Mouse (Mus musculus) cerebellum, adult 2 months (tissue): ENCODE results near the gene Glod4. TPM values are rescaled to one million over a fixed set of nuclear protein-coding genes. Genes with fewer than 3 reads are reported as not detected.

ENCODE experiments used
- DNase-seq, 2 experiments: peaks; one replicate each; pipeline ENCODE4 v3.0.0; 2021
- H3K27ac ChIP-seq: fragments of 200-500 bp; 2 replicates; pipeline ENCODE4 v1.5.1; 2012; ENCODE audit warnings: low read length, control low read depth, inconsistent platforms; ENCODE audit not compliant: insufficient read depth
- H3K27me3 ChIP-seq: fragments of 200-500 bp; 2 replicates; pipeline ENCODE4 v1.6.1; 2012; ENCODE audit warnings: inconsistent platforms, mild to moderate bottlenecking, low read length, moderate library complexity; ENCODE audit not compliant: control insufficient read depth, insufficient read depth
- H3K4me1 ChIP-seq: fragments of 200-500 bp; 2 replicates; pipeline ENCODE4 v1.6.1; 2011; ENCODE audit warnings: low read length; ENCODE audit not compliant: control insufficient read depth, insufficient read depth
- H3K4me3 ChIP-seq: fragments of 200-500 bp; replicated peaks from 2 replicates; pipeline ENCODE3; 2011; ENCODE audit warnings: mild to moderate bottlenecking, low read depth, low read length, control low read depth; ENCODE audit not compliant: insufficient read depth
- CTCF ChIP-seq: fragments of 200-500 bp; IDR thresholded peaks from 2 replicates; pipeline ENCODE4 v1.5.1; 2011; ENCODE audit warnings: low read depth, mild to moderate bottlenecking, control low read depth, low read length, moderate library complexity, borderline replicate concordance; ENCODE audit not compliant: insufficient read depth
- POLR2A ChIP-seq: fragments of 200-500 bp; IDR thresholded peaks from 2 replicates; pipeline ENCODE4 v1.6.1; 2011; ENCODE audit warnings: low read length, control low read depth, borderline replicate concordance; ENCODE audit not compliant: insufficient read depth
- WGBS: fragments of 180-500 bp; shearing (Covaris S2); methylation state at CpG from one replicate; pipeline ENCODE4 v1.1.7; 2018; 5-methylcytosine and 5-hydroxymethylcytosine counted together
- polyA plus RNA-seq: library from polyadenylated mRNA; depleted of rRNA; stranded (reverse); fragments of >200 nt; gene quantifications from 2 replicates; pipeline ENCODE4 v1.2.3, GENCODE M21; 2012

Glod4 gene
- polyA plus RNA-seq, 1 experiment, result 44.9 TPM

DNA sequence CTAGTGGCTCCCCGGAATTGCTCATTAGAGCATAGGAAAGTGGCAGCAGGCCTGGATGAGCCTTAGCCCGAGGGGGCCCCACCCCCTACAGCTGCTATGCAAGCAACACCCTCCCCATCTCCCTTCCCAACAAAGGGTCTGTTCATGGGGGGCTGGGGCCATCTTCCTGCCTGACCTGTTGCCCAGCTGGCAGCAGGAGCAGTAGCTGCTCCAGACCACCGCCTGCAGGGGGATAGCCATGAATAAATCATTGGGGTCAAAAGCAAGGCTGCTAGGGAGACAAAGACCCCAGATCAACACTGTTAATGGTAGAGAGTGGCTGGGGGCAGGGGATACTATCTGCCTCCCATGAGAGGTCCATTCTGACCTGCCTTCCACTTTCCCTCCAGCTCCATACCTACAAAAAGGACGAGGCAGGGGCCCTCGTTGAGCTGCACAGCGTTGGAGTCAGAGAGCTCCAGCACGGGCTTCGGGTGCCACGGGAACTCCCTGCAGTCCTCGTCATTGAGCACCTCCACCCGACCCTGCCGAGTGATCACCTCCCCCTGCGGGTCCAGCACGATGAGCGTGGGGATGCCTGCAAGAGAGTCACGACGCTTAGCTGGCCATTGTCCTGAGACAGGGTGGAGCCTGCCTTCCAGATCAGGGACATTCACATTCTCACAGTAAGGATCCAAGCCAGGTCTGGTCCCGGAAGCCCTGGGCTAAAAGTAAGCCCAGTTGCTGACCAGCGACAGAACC lies 19.3 kb upstream of the Glod4 start:
- no peaks in the 10 kb centered on the region for H3K27me3 ChIP-seq
- DNase-seq, result peak; percentile 48 to 68
- H3K4me3 ChIP-seq, result no peak overlapping the region
- WGBS, result 18% methylated on average over 19 of the region's 19 CpGs
- 0 out of 2 replicates have a peak overlapping the region, but pooled peaks have one; percentile 9 for H3K27ac ChIP-seq
- H3K4me1 ChIP-seq, result peaks cover 51% of the 10 kb centered on the region
- TF ChIP-seq CTCF, result no peak
- TF ChIP-seq POLR2A, result no peak

DNA sequence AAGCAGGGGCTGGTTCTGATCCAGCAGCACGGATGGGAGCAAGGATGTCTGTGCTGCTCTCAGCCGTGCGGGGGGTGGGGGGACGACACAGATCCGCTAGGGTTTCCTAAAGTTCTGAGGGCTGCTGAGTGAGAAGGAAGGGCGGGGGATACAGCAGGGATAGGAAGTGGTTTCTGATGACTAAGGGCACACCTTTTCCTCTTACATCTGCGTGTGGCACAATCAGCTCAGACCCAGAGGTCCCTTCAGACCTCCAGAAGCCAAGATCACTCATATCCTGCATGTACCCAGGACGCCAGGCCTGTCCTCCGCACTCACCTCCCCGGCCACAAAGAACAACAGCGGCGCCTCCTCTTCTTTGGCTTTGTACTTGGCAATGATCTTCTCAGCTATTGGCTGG lies 17.7 kb upstream of the Glod4 start:
- H3K27ac ChIP-seq, result peak overlapping the region; percentile 63; the same call in 1 of the 2 replicates
- H3K4me3 ChIP-seq, result no peak overlapping the region
- TF ChIP-seq POLR2A, result no peak
- TF ChIP-seq CTCF, result no peak
- DNase-seq, result peak in 1 of 2 experiments; percentile 31
- H3K27me3 ChIP-seq, result no peaks in the 10 kb centered on the region
- WGBS, result 41% methylated on average over 12 of the region's 12 CpGs
- peaks cover 63% of the 10 kb centered on the region for H3K4me1 ChIP-seq

DNA sequence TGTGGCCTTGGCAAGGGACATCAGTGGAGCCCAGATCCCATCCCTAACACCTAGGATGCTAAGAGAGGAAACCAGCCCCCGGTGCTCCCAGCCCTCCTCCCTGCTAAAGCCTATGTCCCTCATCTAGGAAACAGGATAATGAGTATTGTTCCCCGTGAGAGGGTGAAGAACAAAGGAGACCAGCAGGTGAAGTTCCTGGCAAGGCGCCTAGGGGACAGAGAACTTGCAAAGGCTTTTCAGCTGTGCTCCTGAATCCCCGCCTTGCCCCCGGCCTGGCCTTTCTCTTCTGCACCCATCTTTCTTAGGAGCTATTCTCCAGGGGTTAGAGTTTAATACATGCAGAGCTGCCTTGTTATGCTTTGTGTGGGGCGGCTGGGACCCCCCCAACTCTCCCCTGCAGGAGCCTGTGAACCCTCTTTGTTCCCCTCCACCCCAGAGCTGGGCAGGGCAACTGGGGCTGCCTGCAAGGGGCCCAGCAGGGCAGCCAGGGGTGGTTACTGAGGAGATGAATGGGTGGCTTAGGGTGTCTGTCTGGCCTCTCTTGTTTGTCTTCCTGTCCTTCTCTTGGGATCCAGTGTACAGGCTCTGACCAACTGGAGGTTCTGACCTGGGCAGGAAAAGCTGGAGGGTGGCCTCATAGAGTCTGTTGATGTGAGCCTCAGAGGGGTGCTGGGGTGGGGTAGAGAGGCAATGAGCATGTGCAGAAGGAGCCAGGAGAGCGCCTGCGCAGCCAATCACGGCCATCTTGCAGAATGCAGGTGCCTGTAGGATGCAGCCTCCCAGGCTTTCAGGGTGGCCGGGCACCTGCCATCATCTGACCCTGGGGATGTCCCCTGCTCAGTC lies 16.9 kb upstream of the Glod4 start:
- H3K27ac ChIP-seq, result peak overlapping the region; percentile 69
- no peak overlapping the region for H3K4me3 ChIP-seq
- H3K4me1 ChIP-seq, result peaks cover 69% of the 10 kb centered on the region
- peak in 1 of 2 experiments; percentile 40 for DNase-seq
- no peak for TF ChIP-seq POLR2A
- TF ChIP-seq CTCF, result no peak
- WGBS, result 59% methylated on average over 10 of the region's 10 CpGs
- no peaks in the 10 kb centered on the region for H3K27me3 ChIP-seq

DNA sequence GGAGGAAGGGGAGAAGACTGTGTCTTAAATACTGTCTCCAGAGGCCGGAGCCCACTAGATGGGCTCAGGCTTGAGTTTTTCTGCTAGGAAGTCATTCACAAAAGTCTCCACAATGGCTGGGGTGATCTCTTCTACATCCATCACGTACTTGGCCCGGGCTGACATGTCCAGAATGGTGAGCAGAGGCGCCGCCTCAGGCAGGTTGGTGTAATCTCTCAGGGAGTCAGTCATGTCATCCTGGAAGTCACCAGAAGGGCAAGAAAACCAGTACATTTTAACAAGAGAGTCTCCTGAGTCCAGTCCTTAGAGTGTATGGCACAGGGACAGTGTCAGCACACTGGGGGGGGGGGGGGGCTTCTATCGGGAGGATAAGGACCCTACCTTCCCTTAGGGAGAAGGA lies 15.0 kb upstream of the Glod4 start:
- Histone ChIP-seq H3K4me3 (no peak overlapping the region), H3K27me3 (no peaks in the 10 kb centered on the region), H3K4me1 (peaks cover 87% of the 10 kb centered on the region), H3K27ac (no peak overlapping the region)
- TF ChIP-seq CTCF (no peak), POLR2A (no peak)
- 81% methylated on average over 6 of the region's 6 CpGs for WGBS
- no peak for DNase-seq

DNA sequence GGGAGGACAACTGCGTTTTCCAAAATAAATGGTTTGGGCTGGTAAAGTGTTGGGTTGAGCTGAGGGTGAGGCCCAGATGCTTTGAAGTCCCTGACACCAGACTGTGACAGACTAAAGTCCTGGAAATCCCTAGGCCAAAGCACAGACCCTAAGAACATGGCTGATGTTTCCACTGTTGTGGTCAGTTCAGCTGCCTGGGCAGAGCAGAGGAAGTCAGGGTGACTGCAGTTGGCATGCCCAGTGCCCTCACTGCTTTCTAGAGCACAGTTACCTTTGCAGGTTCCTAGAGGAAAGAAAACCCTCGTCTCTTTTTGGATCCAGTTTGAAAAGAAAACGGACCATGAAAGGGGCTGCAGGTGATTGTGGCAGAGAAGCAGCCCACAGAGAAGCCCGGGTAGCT lies 13.9 kb upstream of the Glod4 start:
- 82% methylated on average over 4 of the region's 4 CpGs for WGBS
- Histone ChIP-seq H3K27ac (no peak overlapping the region), H3K4me1 (peaks cover 82% of the 10 kb centered on the region), H3K27me3 (no peaks in the 10 kb centered on the region), H3K4me3 (no peak overlapping the region)
- peak in 1 of 2 experiments; percentile 14 for DNase-seq
- TF ChIP-seq CTCF, result no peak
- no peak for TF ChIP-seq POLR2A

DNA sequence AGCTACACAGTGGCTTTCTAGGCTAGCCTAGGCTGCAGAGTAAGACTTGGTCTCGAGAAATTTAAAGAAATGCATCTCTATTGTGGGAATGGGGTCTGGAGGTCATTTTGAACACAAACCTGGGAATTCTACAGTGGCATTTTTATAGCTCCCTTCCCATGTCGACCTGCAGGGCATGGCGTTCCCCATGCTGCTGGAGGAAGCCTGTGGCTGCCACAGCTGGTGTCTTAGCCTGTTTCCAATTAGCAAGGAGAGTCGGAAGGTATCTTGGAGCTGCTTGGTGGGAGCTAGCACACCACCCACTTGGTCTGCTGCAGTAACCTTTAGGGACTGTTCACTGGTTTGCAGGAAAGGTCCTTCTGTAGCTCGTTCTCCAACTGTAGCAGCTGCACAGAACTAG lies 12.6 kb upstream of the Glod4 start:
- Histone ChIP-seq H3K4me3 (no peak overlapping the region), H3K27me3 (no peaks in the 10 kb centered on the region), H3K27ac (peak overlapping the region; percentile 77), H3K4me1 (peaks cover 77% of the 10 kb centered on the region)
- 21% methylated on average over 5 of the region's 5 CpGs for WGBS
- peak in 1 of 2 experiments; percentile 30 for DNase-seq
- TF ChIP-seq POLR2A (no peak), CTCF (no peak)

DNA sequence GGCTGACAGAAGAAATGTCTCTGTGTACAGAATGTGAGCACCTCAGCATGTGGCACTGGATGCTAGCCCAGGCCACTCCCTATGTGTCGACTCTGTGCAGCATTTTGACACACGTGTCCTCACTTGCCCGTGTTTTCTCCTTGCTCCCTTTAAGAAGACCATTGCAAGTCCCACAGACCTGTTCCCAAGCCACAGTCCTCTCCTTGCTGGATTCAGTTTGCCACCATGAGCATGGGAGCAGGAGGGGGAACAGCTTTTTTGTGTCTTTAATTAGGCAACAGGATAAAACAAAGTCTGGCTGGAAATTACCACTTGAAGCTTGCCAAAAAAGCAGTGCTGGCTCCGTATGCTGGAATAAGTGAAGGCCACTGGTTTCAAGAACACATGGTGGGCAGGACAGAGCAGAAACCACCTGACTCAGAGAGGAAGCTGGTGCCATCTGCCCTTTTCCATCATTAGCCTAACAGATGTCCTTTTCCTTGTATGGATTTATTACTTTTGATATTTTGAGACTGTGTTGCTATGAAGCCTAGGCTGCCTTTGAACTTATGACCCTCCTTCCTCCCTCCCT lies 12.0 kb upstream of the Glod4 start:
- 4% methylated on average over 4 of the region's 4 CpGs for WGBS
- no peaks in the 10 kb centered on the region for H3K27me3 ChIP-seq
- no peak overlapping the region for H3K4me3 ChIP-seq
- DNase-seq, result peak; percentile 86 to 93
- H3K4me1 ChIP-seq, result peaks cover 71% of the 10 kb centered on the region
- peak overlapping the region; percentile 91 for H3K27ac ChIP-seq
- TF ChIP-seq POLR2A (peak; percentile 48; the same call in 1 of the 2 replicates), CTCF (no peak)

DNA sequence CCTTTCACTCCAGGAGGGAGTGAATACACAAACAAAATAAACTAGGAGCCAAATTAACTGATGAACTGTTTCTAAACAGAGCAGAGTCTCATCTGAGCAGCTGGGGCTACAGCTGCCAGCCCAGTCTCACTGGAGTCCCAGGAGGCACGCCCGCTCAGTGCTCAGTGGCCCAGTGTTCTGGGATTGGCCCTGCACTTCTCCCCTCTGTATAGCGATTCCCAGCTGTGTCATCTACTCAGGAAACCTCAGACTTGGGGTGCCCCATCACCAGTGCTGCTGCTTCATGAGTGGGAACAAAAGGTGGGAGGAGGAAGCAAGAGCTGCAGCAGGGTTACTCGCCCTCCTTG lies 10.4 kb upstream of the Glod4 start:
- WGBS, result 57% methylated on average over 4 of the region's 4 CpGs
- 0 out of 2 replicates have a peak overlapping the region, but pooled peaks have one; percentile 91 for H3K27ac ChIP-seq

More for the DNA sequence above, 10.4 kb upstream of the Glod4 start:
- peaks cover 55% of the 10 kb centered on the region for H3K4me1 ChIP-seq
- no peak for DNase-seq
- TF ChIP-seq POLR2A (no peak), CTCF (no peak)
- no peak overlapping the region for H3K4me3 ChIP-seq
- no peaks in the 10 kb centered on the region for H3K27me3 ChIP-seq
